Mouse (Mus musculus) A20 (cell line): ENCODE measurements around the gene Bank1.
A peak's percentile ranks its signal among the peaks of the same experiment; 100 is the strongest.

Experiments
- DNase-seq: peaks from one replicate; pipeline ENCODE4 v3.0.0-alpha.2; 2011; ENCODE audit warnings: low read depth, low spot score

Bank1 gene

GRCm38 (mm10) chr3:136325783-136326182, at the start of gene Bank1:
Bank1 (minus strand) TSS chr3:136326066.
- peak; percentile 93 for DNase-seq

GRCm38 (mm10) chr3:136369916-136370315, 44.0 kb upstream of the Bank1 start:
- no peak for DNase-seq

DNA sequence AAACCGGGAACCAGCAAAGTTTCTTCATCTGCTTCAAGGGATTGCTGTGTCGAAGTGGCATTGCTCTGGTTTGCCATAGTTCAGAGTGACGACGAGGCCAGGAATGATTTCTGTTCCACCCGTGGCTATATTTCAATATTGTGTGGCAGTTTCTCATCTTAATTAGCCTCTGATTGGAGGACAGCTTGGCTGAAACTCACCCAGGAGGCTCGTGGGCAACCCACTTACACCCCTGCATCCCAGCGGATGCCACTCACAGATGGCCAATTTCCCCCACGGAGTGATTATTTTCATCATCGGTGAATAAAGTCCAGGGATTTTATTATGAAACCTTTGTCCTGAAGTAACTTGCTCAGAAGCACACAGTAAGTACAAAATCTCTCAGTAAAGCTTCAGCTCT, 43.6 kb upstream of the Bank1 start:
- no peak for DNase-seq

GRCm38 (mm10) chr3:136368505-136368999, 42.7 kb upstream of the Bank1 start:
- DNase-seq, result peak; percentile 14

- DNase-seq, result no peak
Observed at GRCm38 (mm10) chr3:136349690-136350089, 23.8 kb upstream of the Bank1 start.

- no peak for DNase-seq
Observed at GRCm38 (mm10) chr3:136348611-136349010, 22.7 kb upstream of the Bank1 start.

GRCm38 (mm10) chr3:136347277-136347676, 21.4 kb upstream of the Bank1 start:
- DNase-seq, result peak; percentile 27

- DNase-seq, result peak; percentile 51
Observed at GRCm38 (mm10) chr3:136341911-136342310, 16.0 kb upstream of the Bank1 start.

GRCm38 (mm10) chr3:136339896-136340295, 14.0 kb upstream of the Bank1 start:
- DNase-seq, result no peak

DNA sequence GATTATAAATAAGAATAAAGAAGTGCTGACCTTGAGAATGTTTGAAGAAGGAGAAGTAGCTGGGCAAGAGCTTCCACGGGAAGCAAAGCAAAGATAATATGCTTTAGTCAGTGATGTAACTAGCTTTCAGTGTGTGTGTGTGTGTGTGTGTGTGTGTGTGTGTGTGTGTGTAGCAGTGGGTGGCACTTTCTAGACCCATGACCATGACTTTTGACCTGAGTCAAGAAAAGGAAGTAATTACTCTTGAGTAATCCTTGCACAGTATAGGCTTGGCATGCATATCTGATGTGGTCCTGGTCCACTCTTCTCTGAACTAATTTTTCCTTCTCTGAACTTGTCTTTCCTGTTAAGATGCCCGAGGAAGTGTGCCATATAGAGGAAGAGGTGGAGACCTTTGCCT, 5.3 kb upstream of the Bank1 start:
- no peak for DNase-seq

DNA sequence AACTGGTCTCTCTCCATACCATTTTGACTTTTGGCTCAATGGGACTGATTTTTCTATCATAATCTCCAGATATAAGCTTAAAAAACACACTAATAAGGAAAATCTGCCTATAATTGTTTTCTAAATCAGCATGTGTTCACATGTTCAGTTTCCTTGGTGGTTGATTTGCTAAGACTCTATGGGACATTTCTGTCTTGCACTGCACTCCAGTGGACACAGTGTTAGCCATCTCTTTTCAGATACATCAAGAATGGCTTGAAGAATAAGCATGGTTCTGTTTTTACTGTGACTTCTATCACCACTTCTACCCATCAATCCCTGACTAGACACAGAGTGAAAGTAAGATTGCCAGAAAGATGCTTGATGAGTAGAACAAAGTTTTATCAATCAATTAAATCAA, 4.2 kb upstream of the Bank1 start:
- DNase-seq, result no peak

DNA sequence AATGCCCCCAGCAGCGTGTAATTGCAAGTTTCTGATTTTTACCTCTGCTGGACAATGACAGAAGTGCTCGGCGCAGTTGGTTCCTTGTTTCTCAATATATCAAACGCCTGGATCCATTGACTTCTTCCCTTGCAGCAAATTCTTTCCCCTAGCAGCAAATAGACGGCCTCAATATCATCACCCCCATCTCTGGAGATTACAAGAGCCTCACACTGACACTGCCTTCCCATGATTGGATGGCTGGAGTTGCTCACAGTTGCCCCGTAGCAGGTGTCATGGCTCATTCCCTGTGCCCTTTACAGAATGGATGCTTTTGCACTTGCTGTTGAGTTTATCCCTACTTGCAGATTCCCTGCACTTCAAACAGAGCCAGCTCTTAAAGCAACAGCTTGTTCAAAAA, 3.3 kb upstream of the Bank1 start:
- no peak for DNase-seq

DNA sequence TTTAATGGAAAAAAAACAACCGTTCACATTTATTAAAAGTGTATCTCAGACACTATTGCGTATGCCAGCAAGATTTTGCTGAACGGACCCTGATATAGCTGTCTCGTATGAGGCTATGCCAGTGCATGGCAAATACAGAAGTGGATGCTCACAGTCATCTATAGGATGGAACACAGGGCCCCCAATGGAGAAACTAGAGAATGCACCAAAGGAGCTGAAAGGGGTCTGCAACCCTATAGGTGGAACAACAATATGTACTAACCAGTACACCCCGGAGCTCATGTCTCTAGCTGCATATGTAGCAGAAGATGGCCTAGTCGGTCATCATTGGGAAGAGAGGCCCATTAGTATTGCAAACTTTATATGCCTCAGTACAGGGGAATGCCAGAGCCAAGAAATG, 1.1 kb downstream of the Bank1 start:
- DNase-seq, result peak; percentile 26

DNA sequence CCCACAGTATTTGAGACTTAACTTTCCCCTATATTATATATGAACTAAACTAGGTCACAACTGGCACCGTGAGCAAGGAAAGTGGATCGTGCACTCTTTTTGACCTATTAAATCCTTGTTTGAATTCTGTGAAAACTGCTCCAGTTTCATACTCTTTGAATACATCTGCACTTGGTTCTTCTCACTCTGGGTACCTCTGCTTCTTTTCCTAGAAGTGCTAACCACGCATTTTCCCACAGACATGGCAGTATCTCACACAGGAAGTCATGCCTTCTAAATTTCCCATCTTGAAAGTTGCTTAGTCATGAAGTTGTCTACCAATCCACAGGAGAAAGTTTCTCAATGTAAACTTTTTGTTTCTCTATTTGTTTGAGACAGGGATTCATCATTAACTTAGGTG, 3.9 kb downstream of the Bank1 start:
- no peak for DNase-seq

- DNase-seq, result peak; percentile 30
Observed at GRCm38 (mm10) chr3:136308487-136308886, 17.4 kb downstream of the Bank1 start.

DNA sequence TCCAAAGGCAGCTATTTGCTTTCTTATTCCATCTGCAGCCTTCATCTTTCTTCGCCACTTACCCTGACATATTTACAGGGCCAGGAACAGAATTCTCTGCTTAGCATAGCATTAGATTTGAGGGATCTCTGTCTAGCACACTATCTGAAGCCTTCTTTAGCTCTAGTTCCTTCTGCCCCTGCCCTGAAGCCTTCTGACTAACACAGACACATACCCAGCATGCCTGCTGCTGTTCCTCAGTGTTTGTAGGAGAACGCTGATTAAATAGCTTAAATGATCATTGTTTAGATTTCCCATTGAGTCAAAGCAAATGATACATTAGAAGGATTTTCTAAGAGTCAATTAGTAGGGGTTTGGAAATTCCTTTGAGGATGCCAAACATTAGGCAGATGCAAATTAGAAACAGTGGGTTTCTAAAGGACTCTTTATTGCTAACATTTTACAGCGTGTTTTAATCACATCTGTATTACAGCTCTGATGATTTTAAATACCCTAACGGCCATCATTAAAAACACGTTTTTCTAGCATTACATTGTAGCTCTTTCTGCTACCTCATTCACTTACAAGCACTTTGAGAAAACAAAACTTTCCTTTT, 19.2 kb downstream of the Bank1 start:
- DNase-seq, result no peak

GRCm38 (mm10) chr3:136302541-136302940, 23.3 kb downstream of the Bank1 start:
- no peak for DNase-seq

- DNase-seq, result peak; percentile 19
Observed at GRCm38 (mm10) chr3:136300810-136301209, 25.1 kb downstream of the Bank1 start.

- DNase-seq, result no peak
Observed at GRCm38 (mm10) chr3:136297355-136297754, 28.5 kb downstream of the Bank1 start.

- no peak for DNase-seq
Observed at GRCm38 (mm10) chr3:136295250-136295649, 30.6 kb downstream of the Bank1 start.

DNA sequence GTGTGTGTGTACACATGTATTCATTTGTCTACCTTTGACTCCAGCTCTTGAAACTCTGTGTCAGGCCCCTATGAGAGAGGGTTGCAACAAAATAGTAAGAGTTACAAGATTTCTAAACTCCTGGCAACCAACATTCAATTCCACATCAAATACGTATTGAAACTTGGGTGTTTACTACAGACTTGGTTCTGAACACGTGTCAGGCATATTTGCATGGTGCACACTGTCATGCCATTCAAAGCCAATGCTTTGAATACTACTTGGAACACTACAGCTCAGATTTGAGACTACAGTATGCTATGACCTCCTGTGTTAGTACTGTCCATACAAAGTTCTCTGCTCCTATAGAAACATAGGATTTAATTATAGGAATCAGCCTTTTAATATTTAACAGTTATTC, 38.0 kb downstream of the Bank1 start:
- DNase-seq, result no peak

GRCm38 (mm10) chr3:136264969-136265595, 60.8 kb downstream of the Bank1 start:
- DNase-seq, result no peak

DNA sequence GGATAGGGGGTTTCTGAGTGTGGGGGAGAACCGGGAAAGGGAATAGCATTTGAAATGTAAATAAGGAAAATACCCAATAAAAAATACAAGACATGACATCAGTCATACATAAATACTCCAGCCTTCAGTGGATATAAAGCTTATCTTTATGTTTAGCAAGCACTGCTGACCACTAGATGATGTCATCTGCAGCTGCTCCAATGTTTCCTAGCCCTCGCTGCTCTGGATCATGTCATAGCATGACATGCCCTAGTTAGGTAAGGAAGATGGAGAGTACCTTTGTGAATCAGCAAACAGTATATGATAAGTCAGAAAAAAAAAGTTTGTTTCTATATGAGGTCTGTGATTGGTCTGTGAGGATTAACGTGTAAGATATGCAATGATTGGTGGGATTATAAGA, 68.1 kb downstream of the Bank1 start:
- DNase-seq, result no peak

- no peak for DNase-seq
Observed at GRCm38 (mm10) chr3:136254713-136255112, 71.2 kb downstream of the Bank1 start.
